17 mouse cellular contexts compared by ENCODE assay signal in the genomic region with DNA sequence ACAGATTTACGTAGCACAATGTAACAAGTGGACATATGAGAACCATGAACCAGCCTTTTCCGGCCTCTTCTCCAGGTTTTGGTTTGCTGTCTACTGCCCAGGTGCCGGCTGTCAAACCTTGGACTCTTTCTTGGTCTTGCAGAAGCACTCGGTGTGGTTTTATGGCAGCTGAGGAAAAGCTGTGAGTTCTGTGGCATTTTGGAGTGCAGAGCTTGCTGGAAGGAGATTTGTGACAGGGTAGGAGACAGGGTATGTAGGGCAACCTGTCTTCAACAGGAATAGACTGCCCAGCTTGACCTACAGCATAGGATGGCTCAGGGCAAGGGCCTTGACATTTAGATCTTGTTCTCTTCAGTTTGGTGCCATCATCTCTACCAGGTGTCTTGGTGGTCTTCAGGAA. TPM values are rescaled to one million over a fixed set of nuclear protein-coding genes. Genes with fewer than 3 reads are reported as not detected.
"Had no signal": no experiment of that assay in that cellular context is flagged by ENCODE, and none has a peak within 500 bp of the region (broad histone marks: within the 10 kb centered on the region; RNA-seq: fewer than 3 reads in every experiment).

No protein-coding gene starts in this region.

- H3K9me3 ChIP-seq: neural tube, embryonic 13.5 days; neural tube, embryonic 15.5 days; stomach, embryonic 15.5 days had no signal

- H3K9ac ChIP-seq: neural tube, embryonic 13.5 days; neural tube, embryonic 15.5 days; stomach, embryonic 15.5 days had no signal

- H3K4me2 ChIP-seq: neural tube, embryonic 13.5 days; neural tube, embryonic 15.5 days; stomach, embryonic 15.5 days had no signal

- DNase-seq: retina, postnatal 1 day; right cerebral cortex, adult 18-20 months; right cerebral cortex, postnatal 14 days; right cerebral cortex, postnatal 25 days; right cerebral cortex, postnatal 4 days; spleen, adult 18-20 months; thymus, adult 18-20 months; thymus, adult 2 months; thymus, postnatal 14 days; thymus, postnatal 25 days; thymus, postnatal 36 days; thymus, postnatal 4 days had no signal

- H3K4me3 ChIP-seq: neural tube, embryonic 13.5 days; neural tube, embryonic 15.5 days; stomach, embryonic 15.5 days had no signal

- H3K36me3 ChIP-seq: neural tube, embryonic 13.5 days; neural tube, embryonic 15.5 days; stomach, embryonic 15.5 days had no signal

- H3K27ac ChIP-seq: neural tube, embryonic 13.5 days; neural tube, embryonic 15.5 days; stomach, embryonic 15.5 days; stomach, postnatal 0 days had no signal

- H3K27me3 ChIP-seq: neural tube, embryonic 13.5 days; neural tube, embryonic 15.5 days; stomach, embryonic 15.5 days had no signal

RNA-seq across cellular contexts. Expression of a gene that starts 4.3 kb away (rescaled TPM):
- total RNA-seq: neutrophil, adult 5-6 weeks had no signal
